Mouse (Mus musculus) G1E (cell line): Measurements from ENCODE around the gene Sema5b.

Experiments
- CTCF ChIP-seq: IDR thresholded peaks from 2 replicates; pipeline ENCODE4 v1.5.1; 2012; ENCODE audit warnings: low read depth, low read length, inconsistent platforms, mixed read lengths
- POLR2AphosphoS5 ChIP-seq: IDR thresholded peaks from 2 replicates; pipeline ENCODE4 v1.6.1; 2012; ENCODE audit warnings: low read depth, low read length, inconsistent platforms; ENCODE audit not compliant: insufficient replicate concordance

- TF ChIP-seq CTCF = no peak
- TF ChIP-seq POLR2AphosphoS5 = no peak
These were observed 150.7 kb downstream of the Sema5b start for GRCm38 (mm10) chr16:35691606-35692005.
